In genomic region chr7:135861409-135861805, GRCm38 (mm10) we compare ENCODE assay signal across 11 mouse cellular contexts.
DNase-seq lines count a peak whose midpoint lies in the region; ATAC-seq lines count a peak whose summit lies in the region.
"Had no signal": no experiment of that assay in that cellular context is flagged by ENCODE, and none has a peak within 500 bp of the region (broad histone marks: within the 10 kb centered on the region; RNA-seq: fewer than 3 reads in every experiment).

No protein-coding gene starts in this region.

- H3K27ac ChIP-seq in brown adipose tissue, adult 24 weeks (replicated peaks; ENCODE audit: low read depth, low read length) = peak overlapping the region; percentile 72
- H3K27ac ChIP-seq: hindbrain, embryonic 13.5 days had no signal

- H3K4me1 ChIP-seq in brown adipose tissue, adult 24 weeks (ENCODE audit: control insufficient read depth, insufficient read depth, insufficient read length, low read length) = peaks cover 6% of the 10 kb centered on the region

- DNase-seq in adrenal gland, postnatal 14 days = peak; percentile 37
- no peak for DNase-seq in adrenal gland, adult 18-20 months (ENCODE audit: low spot score in 2 of 2)
- peak; percentile 8 to 15 for DNase-seq in kidney, adult 8-10 months
- DNase-seq in lung, postnatal 14 days = peak; percentile 6
- no peak for DNase-seq in urinary bladder, postnatal 4 days (ENCODE audit: low spot score in 2 of 2)
- DNase-seq in urinary bladder, postnatal 25 days (ENCODE audit: low spot score) = no peak
- DNase-seq: right cerebral cortex, postnatal 25 days had no signal

- H3K4me3 ChIP-seq in brown adipose tissue, adult 24 weeks (ENCODE audit: insufficient read depth, low read depth, low read length) = no peak overlapping the region
- H3K4me3 ChIP-seq: hindbrain, embryonic 13.5 days had no signal

- ATAC-seq in inflammation-experienced regulatory T-cells, adult 6 months = no peak
- ATAC-seq: midbrain, embryonic 16.5 days had no signal

Comparison
In these comparisons a context has a peak if more than half of its experiments do, and no peak if none do; other contexts are left out.
1. DNase-seq: peak in adrenal gland, postnatal 14 days (single experiment), kidney, adult 8-10 months (2 of 2) and lung, postnatal 14 days (single experiment); none in adrenal gland, adult 18-20 months (0 of 2), urinary bladder, postnatal 4 days (0 of 2) and urinary bladder, postnatal 25 days (single experiment).